Mouse (Mus musculus): ENCODE measurements around the gene Gm3453. TPM values are rescaled to one million over a fixed set of nuclear protein-coding genes. Genes with fewer than 3 reads are reported as not detected.
"Not testable (repeated sequence)": the region's sequence is repeated elsewhere in the genome, so short reads cannot be mapped to it uniquely, and the experiment has no call there.

Gm3453 gene
- not detected for total RNA-seq (2021)
- long read RNA-seq, experiment 1 = 0 reads
- long read RNA-seq, experiment 2 = 0 reads

- DNase-seq; intact Hi-C loops (cut with DNase I; ENCODE audit: low total_unique reads): not testable (repeated sequence)
These were observed at the start of gene Gm3453 for GRCm38 (mm10) chr14:5979037-5979436. Gene Gm3453, minus strand, starts transcription at chr14:5979137.

- DNase-seq = peak; percentile 5
- intact Hi-C loops (cut with DNase I; ENCODE audit: low total_unique reads) = not testable (repeated sequence)
These were observed 8.2 kb upstream of the Gm3453 start for GRCm38 (mm10) chr14:5987136-5987535.

DNA sequence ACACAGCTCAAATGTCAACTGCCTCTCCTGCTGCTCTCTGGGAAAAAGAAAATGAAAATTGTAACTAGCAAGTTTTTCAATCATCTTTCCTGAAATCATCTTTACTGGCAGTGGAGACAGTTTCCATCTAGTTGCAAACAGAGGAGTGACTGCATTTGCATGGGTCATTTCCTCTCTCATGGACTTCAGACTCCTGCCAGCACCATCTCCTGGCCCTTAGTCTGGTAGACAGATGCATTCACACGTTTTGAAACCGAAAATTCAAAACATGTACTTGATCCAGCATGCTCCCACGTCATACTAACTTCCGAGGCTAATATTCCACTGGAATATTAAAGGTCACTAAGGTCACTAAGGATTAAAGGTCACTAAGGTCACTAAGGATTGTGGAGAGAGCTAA lies 16.5 kb downstream of the Gm3453 start:
- intact Hi-C loops (cut with DNase I; ENCODE audit: low total_unique reads); DNase-seq: not testable (repeated sequence)

GRCm38 (mm10) chr14:5961635-5962034 lies 17.3 kb downstream of the Gm3453 start, which contains the start of gene Gm3248:
Gene Gm3248, minus strand, starts transcription at chr14:5961745.
- intact Hi-C loops (cut with DNase I; ENCODE audit: low total_unique reads) = not testable (repeated sequence)

DNA sequence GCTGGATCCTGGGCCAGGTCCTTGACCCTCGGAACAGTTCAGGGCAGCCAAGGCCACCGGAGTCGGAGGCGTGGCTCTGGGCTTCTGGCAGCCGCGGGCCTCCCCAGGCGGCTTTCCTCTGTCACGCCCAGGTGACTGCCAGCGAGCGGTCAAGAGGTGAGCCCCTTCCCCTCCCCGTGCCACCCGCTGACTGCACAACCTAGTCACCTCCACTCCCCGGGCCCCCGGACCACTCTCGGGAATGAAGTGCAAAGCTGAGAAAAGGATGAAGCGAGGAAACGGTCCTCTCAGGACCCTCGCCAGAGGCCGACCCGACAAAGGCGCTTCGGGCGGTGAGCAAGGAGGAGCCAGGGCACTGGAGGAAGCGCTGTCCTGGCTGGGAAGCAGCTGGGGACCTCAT lies 17.8 kb downstream of the Gm3453 start:
- peak; percentile 3 for DNase-seq
- intact Hi-C loops (cut with DNase I; ENCODE audit: low total_unique reads) = not testable (repeated sequence)

More at GRCm38 (mm10) chr14:5961635-5962034, 17.3 kb downstream of the Gm3453 start, which contains the start of gene Gm3248:
- DNase-seq = peak; percentile 14

DNA sequence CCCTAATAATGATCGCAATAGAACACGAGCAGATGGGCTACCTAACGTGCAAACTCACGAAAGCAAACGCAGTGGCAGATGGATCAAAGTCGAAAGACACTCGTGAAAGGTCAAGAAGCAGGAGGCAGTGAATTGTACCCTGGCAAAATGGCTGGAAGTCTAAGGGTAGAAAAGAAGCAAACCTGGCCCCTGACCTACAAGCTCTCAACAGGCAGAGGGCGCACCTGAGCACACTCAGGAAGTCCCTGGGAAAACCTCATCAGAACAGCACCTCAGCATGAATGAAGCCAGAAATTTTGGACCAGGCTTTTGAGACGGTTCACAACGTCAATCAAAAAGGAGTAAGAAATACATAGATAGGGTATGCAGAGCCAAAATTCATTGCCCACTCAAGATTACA lies 18.5 kb downstream of the Gm3453 start:
- DNase-seq; intact Hi-C loops (cut with DNase I; ENCODE audit: low total_unique reads): not testable (repeated sequence)

DNA sequence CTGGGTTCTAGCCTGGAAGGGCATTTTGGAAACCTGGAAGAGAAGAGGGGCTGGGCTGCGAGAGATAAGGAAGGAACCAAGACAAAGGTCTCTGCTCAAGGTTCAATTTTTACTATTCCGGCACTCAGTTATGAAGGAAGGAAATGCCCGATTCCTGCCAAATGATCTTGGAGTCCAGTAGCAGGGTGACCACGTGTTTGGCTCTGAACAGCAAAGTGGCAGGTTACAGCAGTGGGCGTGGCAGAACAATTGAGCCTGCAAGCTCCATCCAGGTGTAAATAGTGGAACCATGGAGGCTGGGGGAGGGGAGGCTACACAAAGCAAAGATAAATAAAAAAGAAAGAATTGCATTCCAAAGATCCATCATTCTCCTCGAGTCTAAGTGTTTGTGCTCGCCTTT lies 55.7 kb downstream of the Gm3453 start:
- DNase-seq = not testable (repeated sequence)

More for the DNA sequence above, 55.7 kb downstream of the Gm3453 start:
- intact Hi-C loops (cut with DNase I; ENCODE audit: low total_unique reads) = not testable (repeated sequence)

Other genes starting within 250 kb of the Gm3453 start
- not detected for gene Gm3373, start 237.6 kb downstream of the Gm3453 start, total RNA-seq (2021)
- gene Gm3383, start 171.2 kb downstream of the Gm3453 start, total RNA-seq (2021) = under 1 TPM; 0.72 to 0.82 TPM
- not detected for gene Gm3424, start 148.8 kb downstream of the Gm3453 start, total RNA-seq (2021)
- gene Gm8237, start 98.8 kb downstream of the Gm3453 start, total RNA-seq (2021) = under 1 TPM; 0.53 to 0.97 TPM
- under 1 TPM; 0.21 to 0.60 TPM for gene Gm3248, start 17.4 kb downstream of the Gm3453 start, total RNA-seq (2021)
- gene Gm6337, start 79.1 kb upstream of the Gm3453 start, total RNA-seq (2021) = not detected
- gene Gm8206, start 114.8 kb upstream of the Gm3453 start, total RNA-seq (2021) = under 1 TPM in 1 of 2 experiments, not detected in 1; 0.41 TPM
- gene Gm3468, start 129.5 kb upstream of the Gm3453 start, total RNA-seq (2021) = under 1 TPM in 1 of 2 experiments, not detected in 1; 0.33 TPM
- not detected for gene Gm3476, start 146.7 kb upstream of the Gm3453 start, total RNA-seq (2021)
- gene Gm21560, start 240.2 kb upstream of the Gm3453 start, total RNA-seq (2021) = under 1 TPM; 0.39 to 0.40 TPM

All from gastrocnemius, postnatal 14 days (tissue).